Mouse (Mus musculus): Measurements from ENCODE around the gene Rhob. TPM values are rescaled to one million over a fixed set of nuclear protein-coding genes. Genes with fewer than 3 reads are reported as not detected.

Rhob gene
- total RNA-seq, 1 experiment from 2014 or later = 201 TPM

Other genes starting within 250 kb of the Rhob start
- gene Gdf7, start 198.1 kb downstream of the Rhob start, total RNA-seq (2021) = not detected in 2 replicates
- gene Hs1bp3, start 186.6 kb downstream of the Rhob start, total RNA-seq (2021) = 12.4 and 15.1 TPM in 2 replicates
- gene Slc7a15, start 99.1 kb upstream of the Rhob start, total RNA-seq (2021) = 0.23 TPM in 1 of 2 replicates, not detected in the other
- 136 and 152 TPM in 2 replicates for gene Pum2, start 174.1 kb upstream of the Rhob start, total RNA-seq (2021)